Mouse (Mus musculus): Measurements from ENCODE around the gene Dlec1. TPM values are rescaled to one million over a fixed set of nuclear protein-coding genes. Genes with fewer than 3 reads are reported as not detected.

The Dlec1 gene
- polyA plus RNA-seq, 1 experiment from 2014 or later, result 1.0 TPM

DNA sequence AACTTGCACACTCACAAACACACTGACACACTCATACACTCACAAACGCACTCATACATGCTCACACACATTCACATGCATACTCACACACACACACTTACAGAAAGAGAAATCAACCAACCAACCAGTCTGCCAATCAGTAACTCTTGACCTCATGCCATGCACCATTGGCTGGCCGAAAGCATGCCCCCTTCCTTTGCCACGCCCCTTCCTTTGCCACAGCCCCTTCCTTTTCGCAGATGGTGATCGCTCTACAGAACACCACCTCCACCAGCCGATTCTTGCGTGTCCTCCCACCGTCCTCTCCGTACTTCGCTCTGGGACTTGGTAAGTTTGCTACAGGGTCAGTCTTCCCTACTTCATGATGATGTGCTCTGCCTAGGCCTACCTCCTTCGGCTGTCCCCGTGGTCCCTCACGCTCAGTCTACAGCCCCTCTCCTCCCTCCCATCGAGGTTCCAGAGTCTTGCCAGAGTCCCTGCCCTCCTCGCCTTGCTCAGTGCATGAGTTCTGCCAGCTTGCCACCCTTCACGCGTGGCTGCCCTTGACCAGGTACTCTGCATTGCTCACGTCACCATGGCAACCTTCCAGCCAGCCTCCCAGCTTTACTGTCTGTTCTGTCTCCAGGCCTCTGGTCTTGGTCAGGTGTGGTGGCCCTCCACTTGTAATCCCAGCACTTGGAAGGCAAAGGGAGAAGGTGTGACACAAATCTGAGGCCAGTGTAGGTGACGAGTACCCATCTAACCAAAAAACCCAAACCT is 17.3 kb downstream of the Dlec1 start:
- H3K27me3 ChIP-seq, result no peaks in the 10 kb centered on the region
- H3K4me1 ChIP-seq, result peaks cover 9% of the 10 kb centered on the region
- no peak overlapping the region for H3K9ac ChIP-seq
- H3K36me3 ChIP-seq (replicated peaks), result no peaks in the 10 kb centered on the region
- no peak overlapping the region for H3K4me3 ChIP-seq (replicated peaks)
- H3K4me2 ChIP-seq, result no peak overlapping the region
- WGBS, result 88% methylated on average over 19 of the region's 19 CpGs
- no peak overlapping the region for H3K27ac ChIP-seq
- ATAC-seq (ENCODE audit: low FRiP score), result no peak
- H3K9me3 ChIP-seq, result no peaks in the 10 kb centered on the region

DNA sequence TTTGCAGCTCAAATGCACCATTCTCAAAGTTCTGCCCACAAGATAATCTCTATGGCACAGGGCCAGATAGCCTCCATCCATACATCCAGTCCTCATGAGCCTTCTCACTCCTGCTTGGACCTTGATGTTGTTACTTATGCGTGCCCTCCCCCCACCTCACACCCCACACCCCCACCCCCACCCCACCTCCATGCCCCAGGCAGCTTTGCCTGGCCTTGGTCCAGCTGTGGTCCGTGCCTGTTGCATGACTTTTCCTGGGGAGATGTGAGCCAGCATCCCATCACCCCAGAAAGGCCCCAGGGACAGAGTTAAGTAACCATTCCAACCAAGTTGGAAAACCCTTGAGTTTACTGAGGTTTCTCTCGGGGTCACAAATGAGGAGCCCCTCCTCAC is 17.9 kb downstream of the Dlec1 start:
- Histone ChIP-seq H3K4me3 (replicated peaks) (no peak overlapping the region), H3K27me3 (no peaks in the 10 kb centered on the region), H3K4me1 (peaks cover 9% of the 10 kb centered on the region), H3K27ac (no peak overlapping the region), H3K36me3 (replicated peaks) (no peaks in the 10 kb centered on the region), H3K9me3 (no peaks in the 10 kb centered on the region), H3K9ac (no peak overlapping the region), H3K4me2 (no peak overlapping the region)
- no peak for ATAC-seq (ENCODE audit: low FRiP score)
- 78% methylated on average over 3 of the region's 3 CpGs for WGBS

DNA sequence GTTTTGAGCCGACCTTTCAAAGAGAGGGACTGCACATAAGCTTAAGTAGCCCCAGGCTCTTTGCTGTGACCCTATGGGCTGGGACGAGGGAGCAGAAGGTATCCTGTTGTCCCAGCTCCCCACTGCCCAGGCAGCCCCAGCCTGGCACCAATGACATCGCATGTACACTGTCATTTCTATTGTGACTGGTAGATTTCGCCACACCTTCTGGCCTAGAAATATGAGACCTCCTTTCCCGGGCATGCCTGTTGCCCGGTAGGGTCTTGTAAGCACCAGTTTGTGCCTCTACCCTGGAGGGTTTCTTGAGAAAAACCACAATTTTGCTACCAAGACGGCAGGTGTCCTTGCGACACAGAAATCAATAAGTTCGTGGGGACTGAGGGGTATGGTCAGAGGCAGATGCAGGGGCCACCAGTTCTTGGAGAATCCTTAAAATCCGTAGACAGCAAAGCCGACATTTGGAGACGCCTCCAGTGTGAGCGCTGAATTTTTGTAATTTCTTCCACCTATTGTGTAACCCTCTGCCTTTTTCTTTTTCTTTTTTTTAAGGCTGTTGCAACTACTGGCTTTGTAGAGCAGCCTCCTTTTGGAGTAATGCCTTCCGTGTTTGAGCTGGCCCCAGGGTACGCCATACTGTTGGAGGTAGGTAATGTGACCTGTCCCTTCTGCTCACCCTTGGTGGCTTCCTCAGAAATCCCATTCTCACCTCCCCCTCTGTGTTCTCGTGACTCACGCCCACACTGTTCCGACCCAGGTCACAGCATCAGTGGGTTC is 20.5 kb downstream of the Dlec1 start:
- no peak overlapping the region for H3K4me3 ChIP-seq (replicated peaks)
- no peaks in the 10 kb centered on the region for H3K36me3 ChIP-seq (replicated peaks)
- WGBS, result 88% methylated on average over 18 of the region's 18 CpGs
- H3K4me2 ChIP-seq, result no peak overlapping the region
- no peaks in the 10 kb centered on the region for H3K27me3 ChIP-seq
- H3K9ac ChIP-seq, result no peak overlapping the region
- no peak overlapping the region for H3K27ac ChIP-seq
- H3K9me3 ChIP-seq, result no peaks in the 10 kb centered on the region
- H3K4me1 ChIP-seq, result peaks cover 9% of the 10 kb centered on the region
- ATAC-seq (ENCODE audit: low FRiP score), result no peak

DNA sequence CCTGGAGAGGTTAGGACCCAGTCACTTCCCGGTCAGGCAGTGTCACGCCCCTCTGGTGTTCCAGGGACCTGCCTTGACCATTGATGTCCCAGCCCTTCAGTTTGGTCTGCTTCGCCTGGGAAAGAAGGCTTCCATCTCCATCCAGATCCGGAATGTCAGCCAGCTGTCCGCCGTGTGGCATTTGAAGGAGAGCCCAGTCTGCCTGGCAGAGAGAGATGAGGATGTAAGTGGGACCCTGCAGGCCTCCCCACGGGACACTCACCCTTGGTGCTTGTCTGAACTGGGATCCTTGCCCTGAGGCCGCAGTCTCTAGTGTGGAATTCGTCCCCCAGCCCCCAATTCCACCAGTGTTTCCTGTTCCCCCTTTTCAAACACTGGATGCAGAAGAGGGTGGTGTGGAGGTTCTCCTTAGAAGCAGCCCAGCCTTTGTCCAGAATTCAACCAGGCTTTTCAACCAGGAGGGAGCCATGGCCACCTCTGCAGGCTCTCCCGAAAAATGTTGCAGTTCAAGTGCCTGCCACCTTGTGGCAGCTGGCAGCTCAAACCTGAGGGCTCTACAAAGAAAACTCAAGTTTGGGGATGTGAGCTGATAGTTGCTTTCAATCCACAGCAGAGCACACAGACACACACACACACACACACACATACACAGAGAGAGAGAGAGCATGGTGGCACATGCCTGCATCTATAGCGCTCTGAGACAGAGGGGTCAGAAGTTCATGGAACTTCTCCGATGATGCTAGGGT is 26.3 kb downstream of the Dlec1 start:
- Histone ChIP-seq H3K4me1 (no peaks in the 10 kb centered on the region), H3K4me2 (no peak overlapping the region), H3K36me3 (replicated peaks) (no peaks in the 10 kb centered on the region), H3K27me3 (no peaks in the 10 kb centered on the region), H3K9me3 (no peaks in the 10 kb centered on the region), H3K27ac (no peak overlapping the region), H3K4me3 (replicated peaks) (no peak overlapping the region), H3K9ac (no peak overlapping the region)
- ATAC-seq (ENCODE audit: low FRiP score), result no peak
- 83% methylated on average over 12 of the region's 12 CpGs for WGBS

DNA sequence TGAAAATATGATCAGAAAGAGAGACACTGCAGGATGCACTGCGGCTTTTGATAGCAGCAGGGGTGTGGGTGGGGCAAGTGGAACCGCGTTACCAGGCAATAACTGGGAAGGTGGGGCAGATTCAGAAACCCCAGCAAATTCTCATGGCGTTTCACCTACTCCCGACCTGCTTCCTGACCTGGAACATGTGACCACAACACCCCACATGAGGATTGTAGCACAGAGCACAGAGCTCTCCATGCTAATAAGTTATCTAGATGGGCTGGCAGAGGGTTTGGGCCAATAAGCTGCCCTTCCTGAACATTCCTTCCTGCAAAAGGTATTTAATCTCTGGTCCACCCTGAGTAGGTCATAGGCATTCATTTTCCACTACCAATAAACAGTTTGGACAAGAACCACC is 28.4 kb downstream of the Dlec1 start:
- H3K27ac ChIP-seq, result no peak overlapping the region
- H3K4me2 ChIP-seq, result no peak overlapping the region
- H3K9me3 ChIP-seq, result no peaks in the 10 kb centered on the region
- no peak for ATAC-seq (ENCODE audit: low FRiP score)
- H3K9ac ChIP-seq, result no peak overlapping the region
- no peaks in the 10 kb centered on the region for H3K36me3 ChIP-seq (replicated peaks)
- no peak overlapping the region for H3K4me3 ChIP-seq (replicated peaks)
- no peaks in the 10 kb centered on the region for H3K4me1 ChIP-seq
- 72% methylated on average over 5 of the region's 5 CpGs for WGBS
- no peaks in the 10 kb centered on the region for H3K27me3 ChIP-seq

DNA sequence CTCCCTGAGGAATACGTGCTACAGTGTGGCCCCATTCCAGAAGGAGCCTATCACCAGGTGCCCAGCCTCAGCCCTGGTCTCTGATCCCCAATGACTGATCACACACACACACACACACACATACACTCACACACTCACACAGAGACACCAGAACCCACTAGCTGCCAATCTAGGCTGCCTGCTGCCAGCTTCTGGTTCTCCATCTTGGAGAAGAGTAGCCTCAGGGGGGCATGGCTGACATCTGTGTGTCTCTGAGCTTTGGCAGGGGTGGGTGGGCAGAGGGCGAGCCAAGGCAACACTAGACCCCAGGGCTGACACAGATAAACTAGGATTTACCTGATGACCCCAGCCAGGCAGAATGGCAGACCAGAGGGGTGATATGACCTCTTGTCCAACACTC is 36.6 kb downstream of the Dlec1 start:
- Histone ChIP-seq H3K27me3 (no peaks in the 10 kb centered on the region), H3K9me3 (no peaks in the 10 kb centered on the region), H3K27ac (no peak overlapping the region), H3K9ac (no peak overlapping the region), H3K36me3 (replicated peaks) (no peaks in the 10 kb centered on the region), H3K4me2 (no peak overlapping the region), H3K4me3 (replicated peaks) (no peak overlapping the region), H3K4me1 (no peaks in the 10 kb centered on the region)
- 91% methylated on average over 2 of the region's 2 CpGs for WGBS
- no peak for ATAC-seq (ENCODE audit: low FRiP score)

DNA sequence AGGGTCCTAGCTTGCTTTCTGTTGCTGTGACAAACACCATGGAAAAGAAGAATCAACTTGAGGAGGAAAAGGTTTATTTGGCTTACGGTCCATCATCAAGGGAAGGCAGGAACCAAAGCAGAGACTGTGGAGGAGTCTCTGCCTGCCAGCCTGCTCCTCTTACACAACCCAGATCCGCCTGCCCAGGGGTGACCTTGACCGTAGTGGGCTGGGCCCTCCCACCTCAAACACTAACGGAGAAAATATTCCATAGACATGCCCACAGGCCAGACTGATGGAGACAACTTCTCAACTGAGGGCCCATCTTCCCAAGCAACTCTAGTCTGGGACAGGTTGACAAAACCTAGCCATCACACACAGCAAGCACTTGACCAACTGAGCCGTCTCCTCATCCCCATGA is 39.8 kb downstream of the Dlec1 start:
- Histone ChIP-seq H3K36me3 (replicated peaks) (no peaks in the 10 kb centered on the region), H3K4me3 (replicated peaks) (no peak overlapping the region), H3K9ac (no peak overlapping the region), H3K27ac (no peak overlapping the region), H3K9me3 (no peaks in the 10 kb centered on the region), H3K4me1 (no peaks in the 10 kb centered on the region), H3K27me3 (no peaks in the 10 kb centered on the region), H3K4me2 (no peak overlapping the region)
- ATAC-seq (ENCODE audit: low FRiP score), result no peak
- 87% methylated on average over 5 of the region's 5 CpGs for WGBS

DNA sequence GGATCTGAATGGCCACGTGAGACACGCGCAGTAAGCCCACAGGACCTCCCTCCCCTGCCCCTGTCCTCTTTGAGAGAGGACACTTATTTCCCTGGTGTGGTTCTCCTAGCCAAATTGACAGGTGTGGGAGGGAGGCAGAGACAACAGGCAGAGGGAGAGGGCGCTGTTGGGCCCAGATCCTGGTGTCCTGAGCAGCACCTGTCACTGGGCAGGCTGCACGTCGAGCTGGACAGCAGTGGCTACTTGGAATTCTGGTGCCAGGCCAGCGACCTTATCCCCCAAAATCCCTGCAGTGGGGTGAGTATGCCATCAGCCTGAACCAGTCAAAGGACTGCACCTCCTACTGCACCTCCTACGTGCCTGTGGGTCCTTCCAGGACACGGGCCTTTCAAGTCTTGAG is 41.1 kb downstream of the Dlec1 start:
- 63% methylated on average over 9 of the region's 9 CpGs for WGBS
- H3K36me3 ChIP-seq (replicated peaks), result no peaks in the 10 kb centered on the region
- H3K9ac ChIP-seq, result no peak overlapping the region
- H3K27me3 ChIP-seq, result no peaks in the 10 kb centered on the region
- no peak overlapping the region for H3K4me2 ChIP-seq
- H3K27ac ChIP-seq, result no peak overlapping the region
- H3K9me3 ChIP-seq, result no peaks in the 10 kb centered on the region
- H3K4me1 ChIP-seq, result no peaks in the 10 kb centered on the region
- H3K4me3 ChIP-seq (replicated peaks), result no peak overlapping the region
- no peak for ATAC-seq (ENCODE audit: low FRiP score)

DNA sequence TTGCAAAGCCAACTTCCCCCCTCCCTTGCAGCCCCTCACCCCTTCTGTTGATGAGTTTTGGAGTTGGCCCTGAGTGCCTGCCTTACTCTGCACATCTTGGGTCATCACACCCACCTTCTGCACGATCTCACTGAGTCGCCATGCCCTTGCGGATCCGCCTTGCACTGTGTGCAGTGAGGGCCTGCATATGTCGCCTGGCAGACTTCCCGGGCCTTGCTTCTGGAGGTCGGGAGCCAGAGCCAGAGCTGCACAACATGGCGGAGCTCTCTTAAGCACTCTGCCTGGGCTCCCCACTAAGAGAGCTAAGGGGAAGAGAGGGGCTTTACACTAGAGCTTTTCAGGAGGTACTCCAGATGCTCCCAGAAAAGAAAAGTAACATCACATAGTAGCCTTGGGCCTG is 42.4 kb downstream of the Dlec1 start:
- 93% methylated on average over 8 of the region's 8 CpGs for WGBS
- Histone ChIP-seq H3K9ac (no peak overlapping the region), H3K4me3 (replicated peaks) (no peak overlapping the region), H3K36me3 (replicated peaks) (no peaks in the 10 kb centered on the region), H3K4me2 (no peak overlapping the region), H3K27me3 (no peaks in the 10 kb centered on the region), H3K27ac (no peak overlapping the region), H3K4me1 (no peaks in the 10 kb centered on the region), H3K9me3 (no peaks in the 10 kb centered on the region)
- ATAC-seq (ENCODE audit: low FRiP score), result no peak

DNA sequence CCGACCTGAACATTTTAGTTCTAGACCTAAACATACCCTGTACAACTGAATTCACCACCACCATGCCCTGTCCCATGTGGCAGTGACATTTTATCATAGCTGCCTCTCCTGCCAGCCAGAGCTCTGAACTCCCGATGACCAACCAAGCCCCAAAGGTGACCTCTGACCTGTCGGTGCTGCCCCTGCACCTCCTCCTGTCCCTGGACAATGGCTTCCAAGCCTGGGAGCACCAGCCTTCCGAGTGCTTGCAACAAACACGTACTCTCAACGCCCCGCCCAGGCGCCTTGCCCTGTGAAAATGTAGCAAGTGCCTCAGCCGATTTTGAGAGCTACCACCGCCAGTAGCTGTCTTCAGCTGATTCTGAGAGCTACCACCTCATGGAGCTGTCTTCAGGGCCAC is 42.9 kb downstream of the Dlec1 start:
- H3K4me1 ChIP-seq, result no peaks in the 10 kb centered on the region
- H3K27ac ChIP-seq, result no peak overlapping the region
- WGBS, result 53% methylated on average over 10 of the region's 10 CpGs
- H3K9ac ChIP-seq, result no peak overlapping the region
- H3K27me3 ChIP-seq, result no peaks in the 10 kb centered on the region
- no peaks in the 10 kb centered on the region for H3K9me3 ChIP-seq
- H3K4me2 ChIP-seq, result no peak overlapping the region
- H3K4me3 ChIP-seq (replicated peaks), result no peak overlapping the region
- no peaks in the 10 kb centered on the region for H3K36me3 ChIP-seq (replicated peaks)
- no peak for ATAC-seq (ENCODE audit: low FRiP score)

DNA sequence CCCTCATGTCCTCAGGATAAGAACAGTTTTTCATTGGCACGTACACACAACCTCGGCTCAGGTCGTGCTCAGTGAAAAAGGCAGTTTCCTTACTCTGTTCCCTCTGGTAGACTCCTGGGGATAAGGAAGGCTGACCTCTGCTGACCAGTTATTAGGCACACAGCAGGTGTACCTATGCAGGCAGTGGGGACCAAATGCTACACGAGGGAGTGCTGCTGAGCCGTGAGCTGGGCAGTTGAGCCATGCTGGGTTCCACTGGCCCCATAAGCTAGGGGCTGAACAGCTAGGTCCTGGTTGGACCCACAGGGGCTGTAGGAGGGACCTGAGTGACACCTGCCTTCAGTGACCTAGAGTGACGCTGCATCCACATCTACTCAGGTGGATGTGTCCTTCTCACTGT is 43.4 kb downstream of the Dlec1 start:
- H3K9me3 ChIP-seq, result no peaks in the 10 kb centered on the region
- H3K4me2 ChIP-seq, result no peak overlapping the region
- no peaks in the 10 kb centered on the region for H3K4me1 ChIP-seq
- no peak overlapping the region for H3K27ac ChIP-seq
- WGBS, result 63% methylated on average over 6 of the region's 6 CpGs
- ATAC-seq (ENCODE audit: low FRiP score), result no peak
- H3K27me3 ChIP-seq, result no peaks in the 10 kb centered on the region
- H3K4me3 ChIP-seq (replicated peaks), result no peak overlapping the region
- H3K9ac ChIP-seq, result no peak overlapping the region
- no peaks in the 10 kb centered on the region for H3K36me3 ChIP-seq (replicated peaks)

DNA sequence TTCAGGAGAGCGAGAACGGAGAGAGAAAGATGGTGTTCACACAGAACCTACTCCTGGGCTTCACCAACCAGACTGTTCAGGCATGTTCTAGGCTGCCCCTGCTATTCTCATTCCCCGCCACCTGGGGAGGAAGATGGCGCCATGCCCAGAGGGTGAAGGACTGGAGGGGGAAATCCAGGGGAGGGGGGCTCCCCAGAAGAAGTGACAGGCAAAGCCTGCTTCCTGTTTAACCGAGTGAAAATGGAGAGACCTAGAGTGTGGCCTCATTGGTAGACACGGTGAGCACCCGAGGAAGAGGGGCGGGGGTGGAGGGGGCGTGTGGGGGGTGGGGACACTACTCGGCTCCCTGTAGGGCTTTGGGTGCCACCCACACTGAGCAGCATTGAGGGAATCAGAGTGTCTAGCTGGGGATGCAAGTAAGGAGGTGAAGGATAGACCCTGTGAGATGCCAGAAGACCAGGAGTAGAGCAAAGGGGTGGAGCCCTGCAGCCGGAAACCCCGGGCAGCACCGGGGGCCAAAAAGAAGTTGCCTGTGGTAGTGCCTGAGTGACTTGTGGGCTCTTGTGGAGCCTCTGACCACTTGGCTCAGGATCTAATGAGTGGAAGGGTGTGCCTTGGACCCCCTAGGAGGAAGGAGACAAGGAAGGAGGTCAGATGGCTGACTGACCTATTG is 44.0 kb downstream of the Dlec1 start:
- Histone ChIP-seq H3K27me3 (no peaks in the 10 kb centered on the region), H3K27ac (no peak overlapping the region), H3K4me3 (replicated peaks) (no peak overlapping the region), H3K4me1 (no peaks in the 10 kb centered on the region), H3K4me2 (no peak overlapping the region), H3K36me3 (replicated peaks) (no peaks in the 10 kb centered on the region), H3K9me3 (no peaks in the 10 kb centered on the region), H3K9ac (no peak overlapping the region)
- no peak for ATAC-seq (ENCODE audit: low FRiP score)
- 84% methylated on average over 13 of the region's 13 CpGs for WGBS

Measured in forebrain, embryonic 12.5 days (tissue).